Mouse (Mus musculus): Measurements from ENCODE around the gene Stra6. TPM values are rescaled to one million over a fixed set of nuclear protein-coding genes. Genes with fewer than 3 reads are reported as not detected.

Stra6 gene
- polyA plus RNA-seq, 2 experiments, result 13.1 to 22.0 TPM

DNA sequence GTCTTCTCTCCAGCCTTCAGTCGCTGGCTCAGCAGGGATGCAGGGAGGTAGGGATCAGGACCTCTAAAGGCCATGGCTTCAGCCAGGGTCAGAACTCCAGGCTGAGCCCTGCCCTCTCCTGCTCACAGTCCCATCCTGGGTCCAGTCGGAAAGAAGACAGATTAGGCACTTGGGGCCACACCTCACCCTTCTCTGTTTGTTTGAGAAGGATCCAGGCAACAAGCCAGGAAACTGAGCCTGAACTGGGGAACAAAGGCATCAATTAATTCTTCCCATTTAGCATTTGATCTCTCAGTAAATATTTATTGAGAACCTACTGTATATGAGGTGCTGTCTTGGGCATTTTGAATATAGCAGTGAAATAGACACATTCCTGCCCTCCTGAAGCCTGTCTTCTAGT is 55.1 kb downstream of the Stra6 start, which contains the start of gene Ccdc33:
Gene Ccdc33 (minus strand): TSS at position 153 of the 400 bp plus-strand sequence.
- Histone ChIP-seq H3K36me3 (ENCODE audit: control insufficient read depth, insufficient read depth, low read length) (no peaks in the 10 kb centered on the region), H3K4me3 (replicated peaks; ENCODE audit: low read length) (no peak within 1 kb of the TSS), H3K27ac (replicated peaks; ENCODE audit: low read depth, low read length) (no peak within 1 kb of the TSS), H3K4me1 (ENCODE audit: control insufficient read depth, insufficient read depth, low read length) (peaks cover 39% of the 10 kb centered on the region), H3K9ac (ENCODE audit: low read depth, low read length, severe bottlenecking) (no peak within 1 kb of the TSS; the same call in 1 of the 2 replicates), H3K27me3 (ENCODE audit: control insufficient read depth, insufficient read depth, low read length) (no peaks in the 10 kb centered on the region), H3K4me2 (replicated peaks; ENCODE audit: low read depth, low read length, severe bottlenecking) (no peak within 1 kb of the TSS), H3K9me3 (ENCODE audit: control insufficient read depth, low read length) (no peaks in the 10 kb centered on the region)
- no peak for DNase-seq (ENCODE audit: low spot score)
- TF ChIP-seq POLR2A (IDR thresholded peaks at IDR 0.05; ENCODE audit: borderline replicate concordance, extremely low read depth, insufficient read depth, insufficient read length), result no peak
- ATAC-seq (ENCODE audit: low FRiP score, low read depth), result no peak
- 11% methylated on average over 2 of the region's 2 CpGs for WGBS

- 16% methylated on average over 3 of the region's 3 CpGs for WGBS
- DNase-seq (ENCODE audit: low spot score) (peak; percentile 41), ATAC-seq (ENCODE audit: low FRiP score, low read depth) (peak; percentile 35)
- Histone ChIP-seq H3K36me3 (ENCODE audit: control insufficient read depth, insufficient read depth, low read length) (no peaks in the 10 kb centered on the region), H3K27me3 (ENCODE audit: control insufficient read depth, insufficient read depth, low read length) (no peaks in the 10 kb centered on the region), H3K9me3 (ENCODE audit: control insufficient read depth, low read length) (no peaks in the 10 kb centered on the region), H3K27ac (replicated peaks; ENCODE audit: low read depth, low read length) (no peak overlapping the region), H3K4me3 (replicated peaks; ENCODE audit: low read length) (no peak overlapping the region), H3K4me2 (replicated peaks; ENCODE audit: low read depth, low read length, severe bottlenecking) (no peak overlapping the region), H3K9ac (ENCODE audit: low read depth, low read length, severe bottlenecking) (no peak overlapping the region), H3K4me1 (ENCODE audit: control insufficient read depth, insufficient read depth, low read length) (peaks cover 48% of the 10 kb centered on the region)
- no peak for TF ChIP-seq POLR2A (IDR thresholded peaks at IDR 0.05; ENCODE audit: borderline replicate concordance, extremely low read depth, insufficient read depth, insufficient read length)
These were observed 61.5 kb downstream of the Stra6 start for GRCm38 (mm10) chr9:58125085-58125484.

GRCm38 (mm10) chr9:58125811-58126210 is 62.2 kb downstream of the Stra6 start:
- H3K4me3 ChIP-seq (replicated peaks; ENCODE audit: low read length), result no peak overlapping the region
- no peak overlapping the region for H3K4me2 ChIP-seq (replicated peaks; ENCODE audit: low read depth, low read length, severe bottlenecking)
- WGBS, result 42% methylated on average over 4 of the region's 4 CpGs
- peaks cover 54% of the 10 kb centered on the region for H3K4me1 ChIP-seq (ENCODE audit: control insufficient read depth, insufficient read depth, low read length)
- TF ChIP-seq POLR2A (IDR thresholded peaks at IDR 0.05; ENCODE audit: borderline replicate concordance, extremely low read depth, insufficient read depth, insufficient read length), result no peak
- H3K36me3 ChIP-seq (ENCODE audit: control insufficient read depth, insufficient read depth, low read length), result no peaks in the 10 kb centered on the region
- no peak overlapping the region for H3K9ac ChIP-seq (ENCODE audit: low read depth, low read length, severe bottlenecking)
- no peaks in the 10 kb centered on the region for H3K9me3 ChIP-seq (ENCODE audit: control insufficient read depth, low read length)
- no peaks in the 10 kb centered on the region for H3K27me3 ChIP-seq (ENCODE audit: control insufficient read depth, insufficient read depth, low read length)
- no peak for ATAC-seq (ENCODE audit: low FRiP score, low read depth)
- H3K27ac ChIP-seq (replicated peaks; ENCODE audit: low read depth, low read length), result no peak overlapping the region
- DNase-seq (ENCODE audit: low spot score), result no peak

DNA sequence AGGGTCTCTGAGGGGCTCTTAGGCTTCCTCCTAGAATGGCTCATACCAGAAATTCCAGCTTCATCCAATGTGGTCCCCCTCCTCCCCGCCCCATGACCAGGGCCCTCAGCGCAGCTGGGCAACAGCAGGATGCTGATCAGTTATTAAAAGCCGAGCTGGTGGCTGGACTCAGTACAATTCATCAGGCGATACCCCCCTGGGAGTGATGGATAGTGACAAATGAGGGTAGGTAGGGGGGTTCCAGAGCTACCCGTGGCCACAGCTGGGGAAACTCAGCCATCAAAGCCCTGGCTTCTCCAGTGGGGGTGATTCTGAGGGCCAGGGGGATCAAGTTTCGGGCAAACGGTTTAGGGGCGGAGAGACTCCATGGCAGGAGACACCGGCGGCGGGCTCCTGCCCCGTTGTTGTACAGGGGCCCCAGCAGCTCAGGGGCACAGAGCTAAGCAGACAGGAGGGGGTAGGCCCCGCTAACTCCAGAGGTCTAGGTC is 65.4 kb downstream of the Stra6 start:
- peak overlapping the region; percentile 78 for H3K27ac ChIP-seq (replicated peaks; ENCODE audit: low read depth, low read length)
- peak overlapping the region; percentile 39 for H3K4me2 ChIP-seq (replicated peaks; ENCODE audit: low read depth, low read length, severe bottlenecking)
- H3K9ac ChIP-seq (ENCODE audit: low read depth, low read length, severe bottlenecking), result peak overlapping the region; percentile 8; the same call in 1 of the 2 replicates
- no peaks in the 10 kb centered on the region for H3K9me3 ChIP-seq (ENCODE audit: control insufficient read depth, low read length)
- H3K27me3 ChIP-seq (ENCODE audit: control insufficient read depth, insufficient read depth, low read length), result no peaks in the 10 kb centered on the region
- H3K36me3 ChIP-seq (ENCODE audit: control insufficient read depth, insufficient read depth, low read length), result no peaks in the 10 kb centered on the region
- peak; percentile 76 for DNase-seq (ENCODE audit: low spot score)
- peaks cover 71% of the 10 kb centered on the region for H3K4me1 ChIP-seq (ENCODE audit: control insufficient read depth, insufficient read depth, low read length)
- H3K4me3 ChIP-seq (replicated peaks; ENCODE audit: low read length), result peak overlapping the region; percentile 4
- peak; percentile 57 for ATAC-seq (ENCODE audit: low FRiP score, low read depth)
- 4% methylated on average over 13 of the region's 13 CpGs for WGBS
- no peak for TF ChIP-seq POLR2A (IDR thresholded peaks at IDR 0.05; ENCODE audit: borderline replicate concordance, extremely low read depth, insufficient read depth, insufficient read length)

DNA sequence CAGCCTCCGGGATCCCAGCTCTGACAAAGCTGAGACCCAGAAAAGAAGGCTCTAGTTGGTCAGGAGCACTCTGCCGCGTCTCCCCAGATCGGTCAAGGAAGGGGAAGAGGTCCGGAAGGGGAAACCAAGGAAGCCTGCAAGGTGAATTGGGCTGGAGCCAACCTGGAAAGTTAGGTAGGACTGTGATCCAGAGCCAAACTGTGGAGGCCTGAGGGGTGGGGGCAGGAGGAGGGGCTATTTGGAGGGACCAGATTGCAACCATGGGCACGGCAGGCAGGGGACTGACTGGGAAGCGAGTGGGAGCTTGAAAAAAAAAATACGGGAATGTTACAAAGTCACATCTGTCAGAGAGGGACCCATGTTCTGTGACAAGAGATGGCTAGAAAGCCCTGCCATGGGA is 65.9 kb downstream of the Stra6 start:
- no peak for DNase-seq (ENCODE audit: low spot score)
- Histone ChIP-seq H3K27me3 (ENCODE audit: control insufficient read depth, insufficient read depth, low read length) (no peaks in the 10 kb centered on the region), H3K4me1 (ENCODE audit: control insufficient read depth, insufficient read depth, low read length) (peaks cover 71% of the 10 kb centered on the region), H3K4me3 (replicated peaks; ENCODE audit: low read length) (peak overlapping the region; percentile 4; the same call in 1 of the 2 replicates), H3K27ac (replicated peaks; ENCODE audit: low read depth, low read length) (peak overlapping the region; percentile 78), H3K4me2 (replicated peaks; ENCODE audit: low read depth, low read length, severe bottlenecking) (peak overlapping the region; percentile 39), H3K9me3 (ENCODE audit: control insufficient read depth, low read length) (no peaks in the 10 kb centered on the region), H3K9ac (ENCODE audit: low read depth, low read length, severe bottlenecking) (peak overlapping the region; percentile 8; the same call in 1 of the 2 replicates), H3K36me3 (ENCODE audit: control insufficient read depth, insufficient read depth, low read length) (no peaks in the 10 kb centered on the region)
- 7% methylated on average over 8 of the region's 8 CpGs for WGBS
- TF ChIP-seq POLR2A (IDR thresholded peaks at IDR 0.05; ENCODE audit: borderline replicate concordance, extremely low read depth, insufficient read depth, insufficient read length), result no peak
- no peak for ATAC-seq (ENCODE audit: low FRiP score, low read depth)

Data from limb, embryonic 14.5 days (tissue).